Mouse (Mus musculus) liver, embryonic 14.5 days (tissue): ENCODE results near the gene Gucy1a1.

ENCODE experiments used
- CTCF ChIP-seq: IDR thresholded peaks from 2 replicates; pipeline ENCODE4 v1.5.1; 2016; ENCODE audit warnings: antibody characterized with exemption, low read depth, control low read depth
- EP300 ChIP-seq: IDR thresholded peaks from 2 replicates; pipeline ENCODE4 v1.6.1; 2016; ENCODE audit warnings: antibody characterized with exemption, low read depth

DNA sequence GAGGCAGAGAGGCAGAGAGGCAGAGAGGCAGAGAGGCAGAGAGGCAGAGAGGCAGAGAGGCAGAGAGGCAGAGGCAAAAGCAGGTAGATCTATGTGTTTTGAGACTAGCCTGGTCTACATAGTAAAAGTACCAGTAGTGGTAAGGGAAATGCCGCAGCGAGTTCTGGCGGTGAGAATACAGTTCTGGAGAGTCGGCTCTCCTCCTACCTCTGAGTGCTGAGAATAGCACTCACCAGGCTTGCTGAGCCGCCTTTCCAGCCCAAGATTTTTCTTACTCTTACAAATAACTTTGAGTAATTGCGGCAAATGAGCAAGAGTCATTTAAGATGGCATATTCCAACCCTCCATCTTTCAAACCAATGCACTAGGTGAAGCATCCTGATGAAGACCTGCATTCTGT lies 46.5 kb downstream of the Gucy1a1 start:
- no peak for TF ChIP-seq CTCF
- TF ChIP-seq EP300, result no peak
